Mouse (Mus musculus) hindbrain, embryonic 13.5 days (tissue): ENCODE measurements at regions not wholly inside any gene's neighbourhood (a gene's known extent, or its start where the extent isn't known, plus 50 kb on each side); places are given as distances from the start of the nearest gene placed in this dataset.

Source experiments
- ATAC-seq: fragments of 200-750 bp; cut with Nextera tagmentation; 2 replicates; pipeline ENCODE4 v1.8.0; 2017; ENCODE audit warnings: moderate TSS enrichment; ENCODE audit not compliant: low FRiP score
- H3K27ac ChIP-seq: fragments of 300-500 bp; sonication (generic); 2 replicates; pipeline ENCODE4 v1.5.1; 2015; ENCODE audit warnings: inconsistent platforms, mild to moderate bottlenecking, moderate library complexity
- H3K27me3 ChIP-seq: fragments of 300-500 bp; sonication (generic); 2 replicates; pipeline ENCODE4 v1.6.1; 2015; ENCODE audit warnings: mild to moderate bottlenecking, inconsistent platforms
- H3K36me3 ChIP-seq: fragments of 300-500 bp; sonication (generic); 2 replicates; pipeline ENCODE4 v1.6.1; 2015; ENCODE audit warnings: mild to moderate bottlenecking, inconsistent platforms
- H3K4me1 ChIP-seq: fragments of 300-500 bp; sonication (generic); replicated peaks from 2 replicates; pipeline ENCODE4 v1.6.1; 2015; ENCODE audit warnings: inconsistent platforms
- H3K4me2 ChIP-seq: fragments of 300-500 bp; sonication (generic); 2 replicates; pipeline ENCODE4 v1.6.1; 2015; ENCODE audit warnings: inconsistent platforms, mild to moderate bottlenecking, moderate library complexity
- H3K4me3 ChIP-seq: fragments of 300-500 bp; sonication (generic); 2 replicates; pipeline ENCODE4 v1.5.1; 2015; ENCODE audit warnings: mild to moderate bottlenecking, inconsistent platforms
- H3K9ac ChIP-seq: fragments of 300-500 bp; sonication (generic); 2 replicates; pipeline ENCODE4 v1.6.1; 2015; ENCODE audit warnings: mild to moderate bottlenecking, inconsistent platforms
- H3K9me3 ChIP-seq: fragments of 300-500 bp; sonication (generic); 2 replicates; pipeline ENCODE4 v1.6.1; 2016; ENCODE audit warnings: inconsistent platforms
- WGBS: fragments of 180-500 bp; shearing (Covaris S2); methylation state at CpG from one replicate; pipeline ENCODE4 v1.1.7; 2015; 5-methylcytosine and 5-hydroxymethylcytosine counted together

GRCm38 (mm10) chr12:26930155-26930867, 412.1 kb downstream of the Sox11 start:
- H3K9ac ChIP-seq, result no peak overlapping the region
- no peak overlapping the region for H3K4me3 ChIP-seq

GRCm38 (mm10) chr12:26906126-26906525, 436.2 kb downstream of the Sox11 start:
- H3K4me2 ChIP-seq, result no peak overlapping the region
- H3K36me3 ChIP-seq, result no peaks in the 10 kb centered on the region
- ATAC-seq, result no peak
- no peak overlapping the region for H3K9ac ChIP-seq
- H3K4me3 ChIP-seq, result no peak overlapping the region
- WGBS, result 83% methylated on average over 1 of the region's 1 CpGs
- H3K4me1 ChIP-seq, result peaks cover 29% of the 10 kb centered on the region
- no peaks in the 10 kb centered on the region for H3K27me3 ChIP-seq
- H3K27ac ChIP-seq, result no peak overlapping the region
- no peaks in the 10 kb centered on the region for H3K9me3 ChIP-seq

More at GRCm38 (mm10) chr12:26930155-26930867, 412.1 kb downstream of the Sox11 start:
- H3K4me2 ChIP-seq, result no peak overlapping the region
- no peaks in the 10 kb centered on the region for H3K36me3 ChIP-seq
- H3K4me1 ChIP-seq, result no peaks in the 10 kb centered on the region; the same call in 1 of the 2 replicates
- no peak overlapping the region for H3K27ac ChIP-seq
- no peak for ATAC-seq
- no peaks in the 10 kb centered on the region for H3K27me3 ChIP-seq
- H3K9me3 ChIP-seq, result no peaks in the 10 kb centered on the region
- 73% methylated on average over 7 of the region's 7 CpGs for WGBS

DNA sequence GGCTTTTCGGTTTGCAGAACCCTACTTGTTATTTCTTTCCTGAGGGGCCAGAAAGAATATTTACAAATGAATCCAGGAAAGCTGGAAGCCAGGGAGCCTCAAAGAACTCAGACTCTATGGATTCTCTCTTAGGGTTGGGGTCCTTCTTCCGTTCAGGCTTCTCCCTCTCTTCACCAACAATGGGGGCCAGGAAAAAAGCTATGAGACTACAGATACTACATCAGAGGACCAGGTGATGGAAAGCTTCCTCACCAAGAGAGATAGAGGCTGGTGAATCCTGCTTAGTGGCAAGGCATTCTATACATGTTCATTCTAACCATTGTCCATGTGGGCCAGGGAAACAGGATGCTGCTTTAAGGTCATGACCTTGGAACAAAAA, 434.9 kb downstream of the Cmpk2 start:
- 18% methylated on average over 2 of the region's 2 CpGs for WGBS
- Histone ChIP-seq H3K9ac (peak overlapping the region; percentile 70; the same call in 1 of the 2 replicates), H3K4me1 (peaks cover 29% of the 10 kb centered on the region), H3K4me2 (peak overlapping the region; percentile 71), H3K27me3 (no peaks in the 10 kb centered on the region), H3K4me3 (peak overlapping the region; percentile 40), H3K36me3 (no peaks in the 10 kb centered on the region), H3K9me3 (no peaks in the 10 kb centered on the region), H3K27ac (peak overlapping the region; percentile 93)
- peak; percentile 55 for ATAC-seq

DNA sequence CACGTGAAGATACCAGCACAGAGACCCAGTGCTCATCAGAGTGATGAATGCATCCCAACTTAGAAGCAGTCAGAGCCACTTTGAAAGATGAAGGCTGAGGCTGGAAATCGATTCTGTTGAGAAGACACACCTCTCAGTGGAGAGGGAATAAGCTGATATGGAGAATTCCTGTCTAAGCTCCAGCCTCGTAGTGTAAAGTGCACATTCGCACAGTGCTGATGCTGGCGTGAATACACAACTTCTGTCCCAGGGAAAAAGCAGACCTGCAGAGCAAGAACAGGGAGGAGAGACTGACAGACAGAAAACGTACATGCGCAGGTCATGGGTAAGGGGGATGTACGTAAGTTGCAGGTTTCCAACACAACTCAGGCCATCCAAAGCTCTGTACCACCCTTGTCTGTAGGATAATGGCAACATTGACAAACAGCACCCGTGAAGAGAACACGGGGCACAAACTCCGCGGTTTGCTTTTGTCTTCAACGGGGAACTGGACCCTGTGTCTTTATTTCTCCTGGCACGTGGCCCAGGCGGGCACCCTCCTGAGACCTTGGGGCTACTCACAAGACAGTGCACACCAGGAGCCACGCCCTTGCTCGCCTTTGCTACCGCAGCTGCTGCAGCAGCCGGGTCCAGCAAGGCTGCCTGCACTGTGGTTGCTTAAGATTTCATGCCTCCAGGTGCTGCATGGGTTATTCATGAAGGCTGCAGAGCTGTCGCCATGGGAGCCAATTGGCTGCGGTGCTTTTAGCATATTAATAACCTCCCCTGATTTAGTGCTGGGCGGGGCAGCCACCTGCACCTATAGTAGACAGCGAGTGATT, 434.3 kb downstream of the Cmpk2 start:
- Histone ChIP-seq H3K4me3 (peak overlapping the region; percentile 40), H3K27me3 (no peaks in the 10 kb centered on the region), H3K36me3 (no peaks in the 10 kb centered on the region), H3K9me3 (no peaks in the 10 kb centered on the region), H3K4me1 (peaks cover 29% of the 10 kb centered on the region), H3K27ac (peak overlapping the region; percentile 93), H3K4me2 (peak overlapping the region; percentile 71), H3K9ac (peak overlapping the region; percentile 70)
- peak; percentile 93 for ATAC-seq
- 11% methylated on average over 23 of the region's 23 CpGs for WGBS

DNA sequence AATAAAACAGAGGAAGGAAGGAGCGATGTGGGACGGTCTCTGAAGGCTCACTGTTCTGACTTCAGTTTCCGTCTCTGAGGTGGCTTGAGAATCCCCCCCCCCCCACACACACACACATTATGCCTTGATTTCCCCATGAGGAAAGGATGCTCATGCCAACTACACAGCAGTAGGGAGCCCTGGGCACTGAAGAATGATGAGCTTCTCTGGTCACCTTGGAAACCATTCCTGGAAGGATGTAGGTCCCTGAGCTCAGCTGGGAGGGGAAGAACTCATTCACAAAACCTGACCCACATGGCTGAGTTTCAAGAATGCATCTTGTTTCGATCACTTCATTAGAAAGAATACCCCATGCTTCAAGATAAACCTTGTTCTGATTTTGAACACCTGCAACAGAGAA, 422.2 kb downstream of the Cmpk2 start:
- Histone ChIP-seq H3K9me3 (no peaks in the 10 kb centered on the region), H3K36me3 (no peaks in the 10 kb centered on the region), H3K27me3 (no peaks in the 10 kb centered on the region), H3K4me1 (peaks cover 25% of the 10 kb centered on the region), H3K27ac (no peak overlapping the region), H3K4me2 (no peak overlapping the region), H3K9ac (no peak overlapping the region), H3K4me3 (no peak overlapping the region)
- 0 out of 2 replicates have a peak, but pooled peaks have one; percentile 26 for ATAC-seq
- 47% methylated on average over 4 of the region's 4 CpGs for WGBS

DNA sequence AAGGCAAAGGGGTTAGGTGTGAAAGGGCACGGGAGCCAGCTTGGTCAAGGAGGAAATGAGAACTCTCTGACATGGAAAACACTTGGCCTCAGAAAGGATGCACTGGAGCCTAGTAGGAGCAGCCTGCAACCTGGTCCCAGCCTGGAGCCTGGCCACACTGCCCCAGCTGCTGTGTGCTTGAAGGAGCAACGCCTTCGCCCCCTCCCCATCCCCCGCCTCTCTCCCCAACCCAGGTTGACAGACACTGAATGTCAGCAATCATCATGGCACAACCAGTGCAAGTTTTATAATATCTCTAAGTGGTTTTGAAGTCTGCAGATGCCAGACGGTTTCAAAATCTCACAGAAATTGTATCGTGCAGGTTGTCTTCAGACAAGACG, 417.6 kb downstream of the Cmpk2 start:
- Histone ChIP-seq H3K4me3 (no peak overlapping the region), H3K9ac (0 out of 2 replicates have a peak overlapping the region, but pooled peaks have one; percentile 29), H3K4me2 (peak overlapping the region; percentile 34; the same call in 1 of the 2 replicates), H3K27me3 (no peaks in the 10 kb centered on the region), H3K27ac (peak overlapping the region; percentile 96), H3K36me3 (no peaks in the 10 kb centered on the region), H3K9me3 (no peaks in the 10 kb centered on the region), H3K4me1 (peaks cover 63% of the 10 kb centered on the region)
- ATAC-seq, result peak; percentile 61
- WGBS, result 44% methylated on average over 7 of the region's 7 CpGs

DNA sequence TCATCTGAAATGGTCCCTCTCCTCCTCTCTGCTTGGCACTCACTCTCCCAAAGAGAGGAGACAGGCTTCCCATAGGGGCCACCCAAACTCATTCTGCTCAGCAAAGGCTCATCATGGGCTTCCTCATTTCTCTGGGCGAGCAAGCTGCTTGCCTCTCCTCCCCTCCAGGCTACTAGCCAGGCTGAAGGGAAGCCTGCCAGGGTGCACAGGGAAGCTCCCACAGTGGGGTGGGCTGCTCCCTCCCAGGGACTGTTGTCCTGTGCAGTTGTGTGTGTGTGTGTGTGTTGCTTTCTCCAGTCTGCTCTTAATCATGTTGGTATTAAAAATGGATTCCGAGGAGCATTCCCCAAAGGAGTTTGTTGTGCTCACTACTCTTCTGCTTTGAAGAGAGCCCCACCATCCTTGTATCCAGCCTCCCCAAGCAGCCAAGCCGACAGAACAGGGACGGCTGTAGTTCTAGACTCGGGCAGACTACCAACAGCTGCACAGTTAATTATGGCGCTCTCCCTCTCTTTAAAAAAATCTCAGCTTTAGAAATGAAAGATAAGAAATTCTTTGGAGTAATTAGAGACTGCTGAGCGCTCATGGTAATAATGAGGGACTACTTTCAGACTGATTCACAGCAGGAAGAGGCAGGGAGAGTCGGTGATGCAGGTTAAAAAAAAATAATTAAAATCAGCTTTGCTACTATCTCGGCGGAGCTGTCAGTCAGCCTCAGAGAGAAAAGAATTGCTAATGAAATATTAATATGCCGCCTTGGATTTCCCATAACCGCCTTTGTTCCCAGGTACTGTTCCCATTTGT, 417.0 kb downstream of the Cmpk2 start:
- WGBS, result 19% methylated on average over 12 of the region's 12 CpGs
- H3K9me3 ChIP-seq, result no peaks in the 10 kb centered on the region

GRCm38 (mm10) chr12:26885083-26885482, 416.1 kb downstream of the Cmpk2 start:
- Histone ChIP-seq H3K9ac (no peak overlapping the region), H3K4me2 (0 out of 2 replicates have a peak overlapping the region, but pooled peaks have one; percentile 7), H3K4me1 (peaks cover 56% of the 10 kb centered on the region), H3K36me3 (no peaks in the 10 kb centered on the region), H3K27ac (peak overlapping the region; percentile 96), H3K4me3 (no peak overlapping the region), H3K27me3 (no peaks in the 10 kb centered on the region), H3K9me3 (no peaks in the 10 kb centered on the region)
- no peak for ATAC-seq
- 26% methylated on average over 3 of the region's 3 CpGs for WGBS

More for the DNA sequence above, 417.0 kb downstream of the Cmpk2 start:
- Histone ChIP-seq H3K9ac (0 out of 2 replicates have a peak overlapping the region, but pooled peaks have one; percentile 58), H3K36me3 (no peaks in the 10 kb centered on the region), H3K4me2 (peak overlapping the region; percentile 34), H3K27me3 (no peaks in the 10 kb centered on the region), H3K27ac (peak overlapping the region; percentile 96), H3K4me3 (no peak overlapping the region), H3K4me1 (peaks cover 61% of the 10 kb centered on the region)
- ATAC-seq, result peak; percentile 65

DNA sequence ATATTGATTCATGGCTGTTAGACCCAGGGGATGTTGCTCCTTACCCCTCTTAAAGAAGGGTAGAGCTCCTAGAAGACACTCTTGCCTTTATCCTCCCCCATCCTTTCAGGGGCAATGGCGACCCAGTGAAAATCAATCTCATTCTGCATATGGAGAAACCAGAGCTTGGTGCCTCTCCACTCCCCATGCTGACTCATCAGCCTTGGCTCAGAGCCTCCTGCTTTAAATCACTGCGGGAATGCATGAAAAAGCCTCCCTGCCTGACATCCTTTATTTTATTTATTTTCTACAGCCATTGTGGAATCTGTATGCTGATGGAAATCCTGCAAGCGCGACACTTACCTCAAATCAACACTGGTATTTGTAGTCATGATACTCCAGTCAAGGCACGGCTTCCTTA, 415.2 kb downstream of the Cmpk2 start:
- no peak for ATAC-seq
- Histone ChIP-seq H3K4me1 (peaks cover 56% of the 10 kb centered on the region), H3K27me3 (no peaks in the 10 kb centered on the region), H3K4me3 (no peak overlapping the region), H3K9ac (no peak overlapping the region), H3K27ac (peak overlapping the region; percentile 96), H3K36me3 (no peaks in the 10 kb centered on the region), H3K4me2 (no peak overlapping the region), H3K9me3 (no peaks in the 10 kb centered on the region)
- WGBS, result 23% methylated on average over 5 of the region's 5 CpGs

- 31% methylated on average over 2 of the region's 2 CpGs for WGBS
- no peaks in the 10 kb centered on the region for H3K36me3 ChIP-seq
- H3K4me3 ChIP-seq, result no peak overlapping the region
- H3K9me3 ChIP-seq, result no peaks in the 10 kb centered on the region
- no peaks in the 10 kb centered on the region for H3K27me3 ChIP-seq
- no peak overlapping the region for H3K9ac ChIP-seq
- H3K27ac ChIP-seq, result peak overlapping the region; percentile 80
- peaks cover 40% of the 10 kb centered on the region for H3K4me1 ChIP-seq
- peak; percentile 74 for ATAC-seq
- no peak overlapping the region for H3K4me2 ChIP-seq
These were observed 408.7 kb downstream of the Cmpk2 start for GRCm38 (mm10) chr12:26877691-26878121.

- Histone ChIP-seq H3K27ac (peak overlapping the region; percentile 80), H3K27me3 (no peaks in the 10 kb centered on the region), H3K4me2 (no peak overlapping the region), H3K4me1 (peaks cover 39% of the 10 kb centered on the region), H3K9ac (no peak overlapping the region), H3K36me3 (no peaks in the 10 kb centered on the region), H3K9me3 (no peaks in the 10 kb centered on the region), H3K4me3 (no peak overlapping the region)
- 56% methylated on average over 3 of the region's 3 CpGs for WGBS
- ATAC-seq, result no peak
These were observed 408.3 kb downstream of the Cmpk2 start for GRCm38 (mm10) chr12:26877284-26877683.

- Histone ChIP-seq H3K9me3 (no peaks in the 10 kb centered on the region), H3K4me2 (no peak overlapping the region), H3K36me3 (no peaks in the 10 kb centered on the region), H3K4me3 (no peak overlapping the region), H3K27me3 (no peaks in the 10 kb centered on the region), H3K4me1 (peaks cover 15% of the 10 kb centered on the region), H3K9ac (no peak overlapping the region), H3K27ac (no peak overlapping the region)
- ATAC-seq, result no peak
- WGBS, result 32% methylated on average over 3 of the region's 3 CpGs
These were observed 403.5 kb downstream of the Cmpk2 start for GRCm38 (mm10) chr12:26872466-26872865.
